In the genomic region with DNA sequence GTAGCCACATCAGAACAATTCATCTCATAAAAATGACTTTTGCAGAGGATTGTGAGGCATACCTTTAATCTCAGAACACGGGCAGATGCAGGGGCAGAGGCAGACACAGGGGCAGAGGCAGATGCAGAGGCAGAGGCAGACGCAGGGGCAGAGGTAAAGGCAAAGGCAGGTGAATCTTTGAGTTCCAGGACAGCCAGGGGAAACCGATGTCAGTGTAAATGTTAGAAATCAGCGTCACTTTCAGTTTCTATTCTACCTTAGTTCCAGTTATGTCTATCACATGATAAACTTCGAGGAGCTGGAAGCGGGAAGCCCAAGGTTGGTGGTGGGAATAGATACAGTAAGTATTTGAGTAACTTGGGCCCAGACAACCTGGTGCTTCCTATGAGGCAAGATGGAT, we compare ENCODE assay signal across 11 mouse cellular contexts. TPM values are rescaled to one million over a fixed set of nuclear protein-coding genes. Genes with fewer than 3 reads are reported as not detected.
"Had no signal": no experiment of that assay in that cellular context is flagged by ENCODE, and none has a peak within 500 bp of the region (broad histone marks: within the 10 kb centered on the region; RNA-seq: fewer than 3 reads in every experiment).

No protein-coding gene starts in this region.

- DNase-seq: kidney, adult 11 months; kidney, postnatal 14 days; left cerebral cortex, postnatal 4 days; lung, adult 18-20 months; spleen, adult 18-20 months; thymus, adult 2 months; thymus, postnatal 36 days had no signal

- H3K4me3 ChIP-seq: limb, embryonic 13.5 days; midbrain, embryonic 13.5 days had no signal

- ATAC-seq: midbrain, embryonic 13.5 days had no signal

- H3K27me3 ChIP-seq: limb, embryonic 13.5 days; midbrain, embryonic 13.5 days had no signal

- H3K27ac ChIP-seq: limb, embryonic 13.5 days; liver, embryonic 14.5 days; midbrain, embryonic 13.5 days had no signal

- H3K36me3 ChIP-seq: limb, embryonic 13.5 days; midbrain, embryonic 13.5 days had no signal

- H3K4me1 ChIP-seq: limb, embryonic 13.5 days; midbrain, embryonic 13.5 days had no signal

RNA-seq across cellular contexts. Expression of a gene that starts 50.8 kb away (rescaled TPM):
- total RNA-seq: megakaryocyte-erythroid progenitor cell, adult 5-6 weeks had no signal
